Mouse (Mus musculus): ENCODE results near the gene Pomgnt1.

Gene Pomgnt1

GRCm38 (mm10) chr4:116140801-116141574 lies 17.3 kb downstream of the Pomgnt1 start:
- no peak for DNase-seq (ENCODE audit: low spot score)

- no peak for DNase-seq (ENCODE audit: low spot score)
These were observed 18.1 kb downstream of the Pomgnt1 start for GRCm38 (mm10) chr4:116141736-116142135.

- no peak for DNase-seq (ENCODE audit: low spot score)
These were observed 18.6 kb downstream of the Pomgnt1 start for GRCm38 (mm10) chr4:116142269-116142668.

GRCm38 (mm10) chr4:116143317-116143811 lies 19.7 kb downstream of the Pomgnt1 start:
- no peak for DNase-seq (ENCODE audit: low spot score)

GRCm38 (mm10) chr4:116143891-116144717 lies 20.5 kb downstream of the Pomgnt1 start:
- DNase-seq (ENCODE audit: low spot score) = peak; percentile 72

GRCm38 (mm10) chr4:116149812-116150155 lies 26.1 kb downstream of the Pomgnt1 start:
- no peak for DNase-seq (ENCODE audit: low spot score)

- peak; percentile 67 for DNase-seq (ENCODE audit: low spot score)
These were observed 26.7 kb downstream of the Pomgnt1 start for GRCm38 (mm10) chr4:116150156-116150861.

- no peak for DNase-seq (ENCODE audit: low spot score)
These were observed 27.2 kb downstream of the Pomgnt1 start for GRCm38 (mm10) chr4:116150862-116151221.

GRCm38 (mm10) chr4:116151238-116151637 lies 27.6 kb downstream of the Pomgnt1 start, which contains the start of gene Lurap1:
Gene Lurap1, minus strand, starts transcription at chr4:116151338.
- DNase-seq (ENCODE audit: low spot score) = no peak

- no peak for DNase-seq (ENCODE audit: low spot score)
These were observed 29.1 kb downstream of the Pomgnt1 start for GRCm38 (mm10) chr4:116152702-116153101.

- DNase-seq (ENCODE audit: low spot score) = no peak
These were observed 34.2 kb downstream of the Pomgnt1 start for GRCm38 (mm10) chr4:116157882-116158281.

GRCm38 (mm10) chr4:116159912-116160311 lies 36.3 kb downstream of the Pomgnt1 start:
- DNase-seq (ENCODE audit: low spot score) = no peak

GRCm38 (mm10) chr4:116160769-116161168 lies 37.1 kb downstream of the Pomgnt1 start:
- peak; percentile 72 for DNase-seq (ENCODE audit: low spot score)

- DNase-seq (ENCODE audit: low spot score) = no peak
These were observed 38.5 kb downstream of the Pomgnt1 start for GRCm38 (mm10) chr4:116162142-116162541.

GRCm38 (mm10) chr4:116164759-116165554 lies 41.3 kb downstream of the Pomgnt1 start:
- DNase-seq (ENCODE audit: low spot score) = no peak

GRCm38 (mm10) chr4:116165708-116166407 lies 42.2 kb downstream of the Pomgnt1 start:
- no peak for DNase-seq (ENCODE audit: low spot score)

GRCm38 (mm10) chr4:116167404-116167803 lies 43.8 kb downstream of the Pomgnt1 start, which contains the start of gene Tspan1:
Gene Tspan1, minus strand, starts transcription at chr4:116167601.
- no peak for DNase-seq (ENCODE audit: low spot score)

- DNase-seq (ENCODE audit: low spot score) = no peak
These were observed 45.1 kb downstream of the Pomgnt1 start for GRCm38 (mm10) chr4:116168617-116169352.

- DNase-seq (ENCODE audit: low spot score) = no peak
These were observed 45.7 kb downstream of the Pomgnt1 start for GRCm38 (mm10) chr4:116169353-116169672.

GRCm38 (mm10) chr4:116173072-116173471 lies 49.4 kb downstream of the Pomgnt1 start, which contains the start of the genes 1700042G07Rik and Gm49337:
Gene 1700042G07Rik, plus strand, starts transcription at chr4:116173372.
Gene Gm49337, plus strand, starts transcription at chr4:116173384.
- DNase-seq (ENCODE audit: low spot score) = no peak
